Mouse (Mus musculus) kidney, postnatal 0 days (tissue): ENCODE measurements around the gene Fam160a2. TPM values are rescaled to one million over a fixed set of nuclear protein-coding genes. Genes with fewer than 3 reads are reported as not detected.

ENCODE experiments used
- ATAC-seq: fragments of 200-750 bp; cut with Nextera tagmentation; replicated peaks from 2 replicates; pipeline ENCODE4 v1.8.0; 2017; ENCODE audit warnings: low read depth, moderate number of reproducible peaks, moderate TSS enrichment, moderate library complexity; ENCODE audit not compliant: low FRiP score
- DNase-seq: peaks from one replicate; pipeline ENCODE4 v3.0.0-alpha.2; 2016; ENCODE audit warnings: low spot score
- H3K27ac ChIP-seq: fragments of 300-500 bp; sonication (generic); 2 replicates; pipeline ENCODE4 v1.5.1; 2014; ENCODE audit warnings: mild to moderate bottlenecking
- H3K27me3 ChIP-seq: fragments of 300-500 bp; sonication (generic); 2 replicates; pipeline ENCODE4 v1.6.1; 2014; ENCODE audit warnings: low read length, mixed read lengths; ENCODE audit not compliant: insufficient read depth
- H3K36me3 ChIP-seq: fragments of 300-500 bp; sonication (generic); 2 replicates; pipeline ENCODE4 v1.6.1; 2014; ENCODE audit warnings: low read length, mixed read lengths; ENCODE audit not compliant: insufficient read depth
- H3K4me1 ChIP-seq: fragments of 300-500 bp; sonication (generic); replicated peaks from 2 replicates; pipeline ENCODE4 v1.6.1; 2014; ENCODE audit warnings: antibody characterized with exemption, low read length, mixed read lengths; ENCODE audit not compliant: insufficient read depth
- H3K4me2 ChIP-seq: fragments of 300-500 bp; sonication (generic); 2 replicates; pipeline ENCODE4 v1.6.1; 2014; ENCODE audit warnings: mild to moderate bottlenecking, low read length, moderate library complexity, mixed read lengths
- H3K4me3 ChIP-seq: fragments of 300-500 bp; sonication (generic); replicated peaks from 2 replicates; pipeline ENCODE4 v1.5.1; 2014; ENCODE audit warnings: low read depth, low read length
- H3K9ac ChIP-seq: fragments of 300-500 bp; sonication (generic); 2 replicates; pipeline ENCODE4 v1.6.1; 2014; ENCODE audit warnings: low read depth, low read length
- H3K9me3 ChIP-seq: fragments of 300-500 bp; sonication (generic); replicated peaks from 2 replicates; pipeline ENCODE4 v1.6.1; 2016; ENCODE audit warnings: low read length, inconsistent platforms, mixed read lengths
- CTCF ChIP-seq: IDR thresholded peaks from 2 replicates; pipeline ENCODE4 v1.5.1; 2016; ENCODE audit warnings: antibody characterized with exemption, low read depth, mild to moderate bottlenecking, moderate library complexity
- WGBS: fragments of 180-500 bp; shearing (Covaris S2); extraction: QIAGEN DNeasy Blood & Tissue Kit; methylation state at CpG from one replicate; pipeline ENCODE4 v1.1.7; 2014; 5-methylcytosine and 5-hydroxymethylcytosine counted together
- polyA plus RNA-seq: library from polyadenylated mRNA; unstranded; fragments of >200 nt; fragmentation: Nextera tagmentation; extraction: Ambion mirVana; gene quantifications from 2 replicates; pipeline ENCODE4 v1.2.1, GENCODE M21; 2015

The Fam160a2 gene
- polyA plus RNA-seq, 1 experiment from 2014 or later = 28.0 TPM

DNA sequence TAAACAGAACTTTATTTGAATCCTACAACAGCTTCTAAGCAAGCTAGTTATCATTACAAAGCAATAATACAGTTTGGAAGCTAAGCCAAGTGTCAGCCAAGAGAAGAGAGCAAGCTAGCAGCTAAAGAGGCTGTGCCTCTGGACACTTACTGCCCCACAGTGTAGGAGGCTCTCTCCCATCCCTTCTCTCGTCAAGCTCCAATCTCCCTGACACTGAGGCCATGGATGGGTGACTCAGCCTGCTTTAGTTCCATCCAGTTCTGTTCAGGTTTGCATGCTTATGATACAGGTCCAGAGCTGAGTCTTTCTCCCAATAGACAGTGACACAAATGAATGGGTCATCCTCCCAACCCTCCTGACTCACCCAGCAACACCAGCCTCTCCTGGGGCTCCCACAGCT lies 32.2 kb upstream of the Fam160a2 start:
- no peak overlapping the region for H3K27ac ChIP-seq
- no peak for ATAC-seq
- 32% methylated on average over 1 of the region's 1 CpGs for WGBS
- no peaks in the 10 kb centered on the region for H3K36me3 ChIP-seq
- no peak for TF ChIP-seq CTCF
- no peak overlapping the region for H3K9ac ChIP-seq
- no peak overlapping the region for H3K4me3 ChIP-seq
- no peaks in the 10 kb centered on the region for H3K9me3 ChIP-seq
- H3K4me1 ChIP-seq = no peaks in the 10 kb centered on the region
- no peaks in the 10 kb centered on the region for H3K27me3 ChIP-seq
- H3K4me2 ChIP-seq = no peak overlapping the region
- DNase-seq = peak; percentile 51

GRCm38 (mm10) chr7:105426051-105426450 lies 26.2 kb upstream of the Fam160a2 start:
- 0% methylated on average over 4 of the region's 11 CpGs for WGBS
- DNase-seq (no peak), ATAC-seq (peak; percentile 41; the same call in 1 of the 2 replicates)
- no peak for TF ChIP-seq CTCF
- Histone ChIP-seq H3K27ac (no peak overlapping the region), H3K9me3 (no peaks in the 10 kb centered on the region), H3K27me3 (peaks cover 19% of the 10 kb centered on the region; the same call in 1 of the 2 replicates), H3K36me3 (no peaks in the 10 kb centered on the region), H3K4me3 (peak overlapping the region; percentile 26), H3K4me1 (no peaks in the 10 kb centered on the region), H3K4me2 (peak overlapping the region; percentile 66), H3K9ac (0 out of 2 replicates have a peak overlapping the region, but pooled peaks have one; percentile 35)

- peak; percentile 83; the same call in 1 of the 2 replicates for ATAC-seq
- H3K9ac ChIP-seq = 0 out of 2 replicates have a peak within 1 kb of the TSS, but pooled peaks have one; percentile 35
- under 1% methylated on average over 31 of the region's 31 CpGs for WGBS
These were observed 25.7 kb upstream of the Fam160a2 start, which contains the start of gene Cckbr for GRCm38 (mm10) chr7:105425424-105426043. Cckbr (plus strand) TSS chr7:105425731.

GRCm38 (mm10) chr7:105424368-105424767 lies 24.5 kb upstream of the Fam160a2 start:
- Histone ChIP-seq H3K4me1 (no peaks in the 10 kb centered on the region), H3K9ac (no peak overlapping the region), H3K36me3 (no peaks in the 10 kb centered on the region), H3K9me3 (no peaks in the 10 kb centered on the region), H3K27ac (no peak overlapping the region), H3K4me3 (no peak overlapping the region), H3K4me2 (no peak overlapping the region), H3K27me3 (peaks cover 19% of the 10 kb centered on the region; the same call in 1 of the 2 replicates)
- no peak for TF ChIP-seq CTCF
- DNase-seq = no peak
- no peak for ATAC-seq
- 37% methylated on average over 5 of the region's 5 CpGs for WGBS

More at GRCm38 (mm10) chr7:105425424-105426043, 25.7 kb upstream of the Fam160a2 start, which contains the start of gene Cckbr:
- Histone ChIP-seq H3K9me3 (no peaks in the 10 kb centered on the region), H3K4me2 (peak within 1 kb of the TSS; percentile 66), H3K4me3 (peak within 1 kb of the TSS; percentile 26), H3K4me1 (no peaks in the 10 kb centered on the region), H3K27me3 (peaks cover 19% of the 10 kb centered on the region; the same call in 1 of the 2 replicates), H3K27ac (no peak within 1 kb of the TSS), H3K36me3 (no peaks in the 10 kb centered on the region)
- peak; percentile 23 for DNase-seq
- TF ChIP-seq CTCF = no peak

DNA sequence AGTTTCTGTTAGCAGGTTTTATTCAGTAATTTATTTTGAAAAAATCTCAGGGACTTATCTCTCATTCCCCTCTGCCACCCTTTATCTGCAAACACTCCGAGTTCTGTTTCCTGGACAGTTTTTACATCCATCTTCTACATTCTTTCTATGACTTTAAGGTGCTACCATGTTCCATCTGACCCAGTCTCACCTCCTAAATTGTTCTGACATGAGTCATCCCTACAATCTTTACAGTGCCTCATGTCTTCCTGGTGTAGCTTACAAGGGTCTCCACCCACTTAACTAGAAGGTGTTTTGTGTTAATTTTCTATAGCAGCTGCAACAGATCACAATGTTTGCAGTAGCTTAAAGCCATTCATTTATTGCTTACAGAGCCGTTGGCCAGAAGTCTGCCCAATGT lies 21.0 kb upstream of the Fam160a2 start:
- Histone ChIP-seq H3K9ac (no peak overlapping the region), H3K36me3 (no peaks in the 10 kb centered on the region), H3K4me2 (no peak overlapping the region), H3K27ac (no peak overlapping the region), H3K27me3 (peaks cover 11% of the 10 kb centered on the region; the same call in 1 of the 2 replicates), H3K4me3 (no peak overlapping the region), H3K4me1 (no peaks in the 10 kb centered on the region), H3K9me3 (no peaks in the 10 kb centered on the region)
- 20% methylated on average over 2 of the region's 2 CpGs for WGBS
- DNase-seq = no peak
- no peak for ATAC-seq
- no peak for TF ChIP-seq CTCF

DNA sequence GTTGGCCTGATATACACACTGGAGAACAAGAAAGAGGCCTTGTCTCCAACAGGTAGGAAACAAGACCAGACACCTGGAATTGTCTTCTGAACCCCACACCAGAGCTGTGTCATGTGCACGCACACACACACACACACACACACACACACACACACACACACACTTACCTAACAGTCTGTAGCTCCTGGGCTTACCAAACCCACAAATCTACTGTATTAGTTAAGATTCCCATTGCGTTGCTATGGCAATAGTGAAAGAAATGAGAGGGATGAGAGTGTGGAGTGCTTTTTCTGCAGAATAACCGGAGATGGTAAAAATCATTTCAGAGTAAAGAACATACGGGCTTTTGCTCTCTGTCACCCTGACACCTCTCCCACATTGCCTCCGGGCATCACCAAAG lies 18.3 kb upstream of the Fam160a2 start:
- H3K9ac ChIP-seq = no peak overlapping the region
- ATAC-seq (no peak), DNase-seq (no peak)
- 82% methylated on average over 5 of the region's 5 CpGs for WGBS
- no peak overlapping the region for H3K4me2 ChIP-seq
- H3K36me3 ChIP-seq = no peaks in the 10 kb centered on the region
- no peak overlapping the region for H3K27ac ChIP-seq
- no peaks in the 10 kb centered on the region for H3K27me3 ChIP-seq
- H3K4me1 ChIP-seq = no peaks in the 10 kb centered on the region
- no peaks in the 10 kb centered on the region for H3K9me3 ChIP-seq
- H3K4me3 ChIP-seq = no peak overlapping the region
- TF ChIP-seq CTCF = no peak

DNA sequence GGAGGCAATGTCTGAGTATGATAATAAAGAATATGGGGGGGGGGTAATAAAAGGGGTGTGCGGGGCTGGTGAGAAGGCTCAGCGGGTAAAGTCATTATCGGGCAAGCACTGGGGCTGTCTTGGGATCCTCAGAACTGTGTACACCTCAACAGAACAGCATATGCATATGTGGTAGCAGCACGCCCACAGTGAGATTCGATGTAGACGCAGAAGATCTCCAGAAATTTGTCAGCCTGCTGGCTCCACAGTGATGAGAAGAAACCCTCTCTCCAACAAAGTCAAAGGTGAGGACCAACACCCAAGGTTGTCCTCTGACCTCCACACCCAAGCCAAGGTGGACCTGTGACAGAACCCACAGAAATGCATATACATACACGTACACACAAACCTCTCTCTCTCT lies 16.7 kb upstream of the Fam160a2 start:
- no peaks in the 10 kb centered on the region for H3K36me3 ChIP-seq
- H3K4me3 ChIP-seq = no peak overlapping the region
- no peaks in the 10 kb centered on the region for H3K27me3 ChIP-seq
- no peaks in the 10 kb centered on the region for H3K9me3 ChIP-seq
- no peak for TF ChIP-seq CTCF
- ATAC-seq (no peak), DNase-seq (no peak)
- no peak overlapping the region for H3K9ac ChIP-seq
- no peaks in the 10 kb centered on the region for H3K4me1 ChIP-seq
- WGBS = 91% methylated on average over 7 of the region's 7 CpGs
- no peak overlapping the region for H3K4me2 ChIP-seq
- H3K27ac ChIP-seq = no peak overlapping the region
